Mouse (Mus musculus) midbrain, postnatal 0 days (tissue): ENCODE measurements around the gene Adamts15. TPM values are rescaled to one million over a fixed set of nuclear protein-coding genes. Genes with fewer than 3 reads are reported as not detected.

Experiments
- ATAC-seq: fragments of 200-750 bp; cut with Nextera tagmentation; 2 replicates; pipeline ENCODE4 v1.8.0; 2017; ENCODE audit warnings: moderate number of reproducible peaks, mild to moderate bottlenecking, moderate TSS enrichment, moderate library complexity; ENCODE audit not compliant: low FRiP score
- DNase-seq: peaks from one replicate; pipeline ENCODE4 v3.0.0-alpha.2; 2015; ENCODE audit warnings: low spot score
- H3K27ac ChIP-seq: fragments of 300-500 bp; sonication (generic); 2 replicates; pipeline ENCODE4 v1.5.1; 2014; ENCODE audit warnings: low read depth, mild to moderate bottlenecking, low read length, mixed read lengths
- H3K27me3 ChIP-seq: fragments of 300-500 bp; sonication (generic); 2 replicates; pipeline ENCODE4 v1.6.1; 2014; ENCODE audit warnings: low read length, control low read depth, mixed read lengths; ENCODE audit not compliant: insufficient read depth
- H3K36me3 ChIP-seq: fragments of 300-500 bp; sonication (generic); 2 replicates; pipeline ENCODE4 v1.6.1; 2014; ENCODE audit warnings: low read length, control low read depth, mixed read lengths; ENCODE audit not compliant: insufficient read depth
- H3K4me1 ChIP-seq: fragments of 300-500 bp; sonication (generic); 2 replicates; pipeline ENCODE4 v1.6.1; 2014; ENCODE audit warnings: mild to moderate bottlenecking, control low read depth, antibody characterized with exemption, low read length, mixed read lengths; ENCODE audit not compliant: insufficient read depth
- H3K4me2 ChIP-seq: fragments of 300-500 bp; sonication (generic); 2 replicates; pipeline ENCODE4 v1.6.1; 2014; ENCODE audit warnings: low read depth, mild to moderate bottlenecking, low read length, mixed read lengths; ENCODE audit not compliant: poor library complexity, severe bottlenecking
- H3K4me3 ChIP-seq: fragments of 300-500 bp; sonication (generic); 2 replicates; pipeline ENCODE4 v1.5.1; 2014; ENCODE audit warnings: low read depth, mild to moderate bottlenecking, low read length, moderate library complexity
- H3K9ac ChIP-seq: fragments of 300-500 bp; sonication (generic); replicated peaks from 2 replicates; pipeline ENCODE4 v1.6.1; 2014; ENCODE audit warnings: mild to moderate bottlenecking, low read length, moderate library complexity, mixed read lengths; ENCODE audit not compliant: poor library complexity, severe bottlenecking
- H3K9me3 ChIP-seq: fragments of 300-500 bp; sonication (generic); 2 replicates; pipeline ENCODE4 v1.6.1; 2016; ENCODE audit warnings: low read length, control low read depth
- CTCF ChIP-seq: IDR thresholded peaks from 2 replicates; pipeline ENCODE4 v1.5.1; 2016; ENCODE audit warnings: antibody characterized with exemption, mild to moderate bottlenecking
- WGBS: fragments of 180-500 bp; shearing (Covaris S2); extraction: QIAGEN DNeasy Blood & Tissue Kit; methylation state at CpG from one replicate; pipeline ENCODE4 v1.1.7; 2014; 5-methylcytosine and 5-hydroxymethylcytosine counted together
- polyA plus RNA-seq: library from polyadenylated mRNA; unstranded; fragments of >200 nt; fragmentation: Nextera tagmentation; extraction: Ambion mirVana; gene quantifications from 2 replicates; pipeline ENCODE4 v1.2.1, GENCODE M21; 2015
- total RNA-seq: library from RNA; depleted of rRNA; stranded (reverse); fragments of >200 nt; gene quantifications from 2 replicates; pipeline ENCODE4 v1.2.3, GENCODE M21; 2014

Gene Adamts15
- total and polyA plus RNA-seq, 2 experiments from 2014 or later: 4.7 to 18.3 TPM

GRCm38 (mm10) chr9:30886276-30886675 is 36.0 kb downstream of the Adamts15 start:
- Histone ChIP-seq H3K4me3 (no peak overlapping the region), H3K27me3 (no peaks in the 10 kb centered on the region), H3K27ac (no peak overlapping the region), H3K4me2 (no peak overlapping the region), H3K36me3 (no peaks in the 10 kb centered on the region), H3K4me1 (no peaks in the 10 kb centered on the region), H3K9ac (no peak overlapping the region), H3K9me3 (no peaks in the 10 kb centered on the region)
- DNase-seq (no peak), ATAC-seq (no peak)
- no peak for TF ChIP-seq CTCF
- WGBS: 88% methylated on average over 3 of the region's 3 CpGs

GRCm38 (mm10) chr9:30880553-30880952 is 41.7 kb downstream of the Adamts15 start:
- no peaks in the 10 kb centered on the region for H3K36me3 ChIP-seq
- H3K27me3 ChIP-seq: no peaks in the 10 kb centered on the region
- no peak for TF ChIP-seq CTCF
- DNase-seq (no peak), ATAC-seq (no peak)
- H3K4me1 ChIP-seq: no peaks in the 10 kb centered on the region
- no peak overlapping the region for H3K4me2 ChIP-seq
- no peaks in the 10 kb centered on the region for H3K9me3 ChIP-seq
- no peak overlapping the region for H3K9ac ChIP-seq
- 90% methylated on average over 9 of the region's 9 CpGs for whole genome bisulfite sequencing
- H3K27ac ChIP-seq: no peak overlapping the region
- H3K4me3 ChIP-seq: no peak overlapping the region

DNA sequence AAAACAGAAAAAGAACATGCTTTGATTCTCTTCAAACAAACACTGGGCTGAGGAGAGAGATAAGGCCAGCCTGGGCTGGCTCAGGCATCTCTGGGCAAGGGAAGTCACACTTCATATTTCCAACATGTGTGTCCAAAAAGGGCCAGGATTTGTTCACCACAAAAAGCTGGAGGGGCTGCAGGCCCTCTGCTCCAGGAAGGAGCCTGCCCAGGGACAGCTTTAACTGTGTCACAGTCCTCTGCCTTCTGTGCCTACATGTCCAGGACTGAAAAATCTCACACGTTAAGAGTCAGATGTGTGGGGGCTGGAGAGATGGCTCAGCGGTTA is 42.3 kb downstream of the Adamts15 start:
- Histone ChIP-seq H3K36me3 (no peaks in the 10 kb centered on the region), H3K27ac (no peak overlapping the region), H3K4me1 (no peaks in the 10 kb centered on the region), H3K9me3 (no peaks in the 10 kb centered on the region), H3K4me2 (no peak overlapping the region), H3K27me3 (no peaks in the 10 kb centered on the region), H3K9ac (no peak overlapping the region), H3K4me3 (no peak overlapping the region)
- no peak for DNase-seq
- no peak for ATAC-seq
- 84% methylated on average over 2 of the region's 2 CpGs for WGBS
- no peak for TF ChIP-seq CTCF

GRCm38 (mm10) chr9:30879248-30879946 is 42.9 kb downstream of the Adamts15 start:
- Histone ChIP-seq H3K27ac (no peak overlapping the region), H3K36me3 (no peaks in the 10 kb centered on the region), H3K4me3 (no peak overlapping the region), H3K9me3 (no peaks in the 10 kb centered on the region), H3K9ac (no peak overlapping the region), H3K27me3 (no peaks in the 10 kb centered on the region), H3K4me1 (no peaks in the 10 kb centered on the region), H3K4me2 (no peak overlapping the region)
- DNase-seq: no peak
- TF ChIP-seq CTCF: no peak
- WGBS: 87% methylated on average over 7 of the region's 7 CpGs
- no peak for ATAC-seq

DNA sequence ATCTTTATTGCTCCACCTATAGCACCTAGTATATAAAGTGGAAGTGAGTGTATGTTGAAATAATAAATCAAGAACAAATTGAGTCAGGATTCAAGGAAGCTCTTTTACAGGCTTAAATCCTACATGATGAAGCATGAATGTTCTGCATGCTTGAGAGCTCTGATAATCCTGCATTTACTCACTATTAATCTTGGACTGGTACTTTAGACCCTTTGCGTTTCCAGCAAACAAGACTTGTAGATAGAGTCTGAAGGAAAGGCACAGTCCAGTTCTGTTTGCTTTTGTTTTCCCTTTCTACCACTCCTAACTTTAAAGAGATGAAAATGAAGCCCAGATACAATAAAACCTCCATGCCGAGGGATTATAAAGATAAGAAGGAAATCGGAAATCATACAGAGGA is 45.7 kb downstream of the Adamts15 start:
- TF ChIP-seq CTCF: no peak
- no peak overlapping the region for H3K4me3 ChIP-seq
- ATAC-seq (no peak), DNase-seq (no peak)
- no peaks in the 10 kb centered on the region for H3K36me3 ChIP-seq
- H3K9me3 ChIP-seq: no peaks in the 10 kb centered on the region
- H3K27ac ChIP-seq: no peak overlapping the region
- no peak overlapping the region for H3K9ac ChIP-seq
- H3K4me2 ChIP-seq: no peak overlapping the region
- no peaks in the 10 kb centered on the region for H3K27me3 ChIP-seq
- no peaks in the 10 kb centered on the region for H3K4me1 ChIP-seq
- 75% methylated on average over 3 of the region's 3 CpGs for WGBS

- Histone ChIP-seq H3K27me3 (no peaks in the 10 kb centered on the region), H3K4me3 (no peak overlapping the region), H3K9me3 (no peaks in the 10 kb centered on the region), H3K4me1 (no peaks in the 10 kb centered on the region), H3K9ac (no peak overlapping the region), H3K27ac (no peak overlapping the region), H3K36me3 (no peaks in the 10 kb centered on the region), H3K4me2 (no peak overlapping the region)
- DNase-seq (no peak), ATAC-seq (no peak)
- WGBS: 78% methylated on average over 2 of the region's 2 CpGs
- no peak for TF ChIP-seq CTCF
Measured at GRCm38 (mm10) chr9:30855837-30856236, 66.4 kb downstream of the Adamts15 start.
